Mouse (Mus musculus) CH12.LX (cell line): ENCODE data around the gene Otud3.

ENCODE experiments used
- CHD2 ChIP-seq: IDR thresholded peaks from 2 replicates; pipeline ENCODE4 v1.6.1; 2011; ENCODE audit warnings: low read length, improper control_type of control experiment
- CTCF ChIP-seq, 2 experiments: IDR thresholded peaks in 1 of 2; conservative IDR thresholded peaks in 1 of 2; 2 replicates each; pipeline ENCODE4 v1.5.1; 2011 to 2012; ENCODE audit warnings: low read depth in 2 of 2, low read length in 2 of 2, improper control_type of control experiment in 1 of 2, inconsistent platforms in 1 of 2, mild to moderate bottlenecking in 1 of 2, moderate library complexity in 1 of 2
- E2F4 ChIP-seq: IDR thresholded peaks from 2 replicates; pipeline ENCODE4 v1.6.1; 2011; ENCODE audit warnings: low read depth, low read length, improper control_type of control experiment; ENCODE audit not compliant: insufficient replicate concordance
- EP300 ChIP-seq: IDR thresholded peaks from 2 replicates; pipeline ENCODE4 v1.6.1; 2011; ENCODE audit warnings: low read length, improper control_type of control experiment
- MAFK ChIP-seq: IDR thresholded peaks from 2 replicates; pipeline ENCODE4 v1.6.1; 2011; ENCODE audit warnings: low read length, improper control_type of control experiment; ENCODE audit not compliant: insufficient replicate concordance
- MAX ChIP-seq: IDR thresholded peaks from 2 replicates; pipeline ENCODE4 v1.6.1; 2011; ENCODE audit warnings: low read length, improper control_type of control experiment
- NELFE ChIP-seq: IDR thresholded peaks from 2 replicates; pipeline ENCODE4 v1.6.1; 2011; ENCODE audit warnings: low read depth, low read length, improper control_type of control experiment
- POLR2A ChIP-seq: IDR thresholded peaks from 2 replicates; pipeline ENCODE4 v1.6.1; 2011; ENCODE audit warnings: low read depth, mild to moderate bottlenecking, improper control_type of control experiment, low read length
- POLR2AphosphoS2 ChIP-seq: IDR thresholded peaks from 2 replicates; pipeline ENCODE4 v1.6.1; 2011; ENCODE audit warnings: low read depth, low read length, improper control_type of control experiment
- RCOR1 ChIP-seq: conservative IDR thresholded peaks from 2 replicates; pipeline ENCODE4 v1.6.1; 2012; ENCODE audit warnings: low read depth, mild to moderate bottlenecking, inconsistent platforms, low read length, improper control_type of control experiment
- SIN3A ChIP-seq: IDR thresholded peaks from 2 replicates; pipeline ENCODE4 v1.6.1; 2012; ENCODE audit warnings: low read length, improper control_type of control experiment, inconsistent platforms
- UBTF ChIP-seq: IDR thresholded peaks from 2 replicates; pipeline ENCODE4 v1.6.1; 2012; ENCODE audit warnings: low read depth, mild to moderate bottlenecking, inconsistent platforms, low read length, improper control_type of control experiment, moderate library complexity
- USF1 ChIP-seq: IDR thresholded peaks from 2 replicates; pipeline ENCODE4 v1.6.1; 2014; ENCODE audit warnings: low read depth, mild to moderate bottlenecking, inconsistent platforms, low read length, improper control_type of control experiment

GRCm38 (mm10) chr4:138938495-138939269 lies 24.9 kb upstream of the Otud3 start:
- TF ChIP-seq UBTF: no peak
- no peak for TF ChIP-seq SIN3A
- no peak for TF ChIP-seq NELFE
- no peak for TF ChIP-seq RCOR1
- TF ChIP-seq EP300: no peak
- TF ChIP-seq CTCF (conservative IDR thresholded peaks at IDR 0.05 in 1 of 2, IDR thresholded peaks at IDR 0.05 in 1 of 2; ENCODE audit: low read depth in 2 of 2, low read length in 2 of 2): no peak
- no peak for TF ChIP-seq CHD2
- no peak for TF ChIP-seq MAFK
- TF ChIP-seq POLR2A: no peak
- TF ChIP-seq MAX: no peak
- TF ChIP-seq USF1: no peak
- TF ChIP-seq POLR2AphosphoS2: no peak
- TF ChIP-seq E2F4: no peak
